Mouse (Mus musculus): Measurements from ENCODE around the gene Cemip2.

DNA sequence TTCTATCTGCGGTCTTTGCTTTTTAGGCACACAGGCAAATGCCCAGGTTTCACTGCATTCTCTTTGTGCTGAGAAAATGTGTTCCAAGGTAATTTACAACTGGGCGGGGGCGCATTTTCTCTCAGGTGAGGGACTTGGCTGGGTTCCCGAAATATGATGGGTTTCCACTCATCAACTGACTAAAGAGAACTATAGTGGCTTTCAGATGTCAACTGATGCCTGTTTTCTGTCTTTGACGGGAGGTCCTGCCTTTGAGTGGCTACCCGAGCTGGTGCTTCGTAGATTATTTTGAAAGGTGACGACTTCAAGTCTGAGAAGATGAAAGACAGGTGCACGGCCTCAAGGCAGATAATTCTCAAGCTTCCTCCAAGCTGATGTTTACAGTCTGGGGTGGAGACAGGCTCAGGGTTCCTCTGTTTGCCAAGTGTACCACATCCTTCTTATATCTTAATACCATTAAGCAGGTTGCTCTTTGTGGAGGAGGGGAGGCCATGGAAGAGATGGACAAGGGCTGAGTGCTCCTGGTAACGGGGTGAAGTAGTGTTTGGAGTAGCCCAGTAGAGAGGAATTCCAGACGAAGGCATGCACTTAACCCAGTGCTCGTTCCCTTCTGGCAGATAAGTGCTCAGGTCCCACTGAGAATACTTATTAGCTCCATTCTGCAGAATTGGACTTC lies 80.8 kb downstream of the Cemip2 start:
- no peak for TF ChIP-seq CTCF (IDR thresholded peaks at IDR 0.05; ENCODE audit: control insufficient read depth, insufficient read depth, insufficient replicate concordance, low read depth, low read length)
- no peak for TF ChIP-seq POLR2A (IDR thresholded peaks at IDR 0.05; ENCODE audit: control insufficient read depth, low read depth, low read length)
